Mouse (Mus musculus): ENCODE measurements around the gene Psrc1. TPM values are rescaled to one million over a fixed set of nuclear protein-coding genes. Genes with fewer than 3 reads are reported as not detected.
A peak's percentile ranks its signal among the peaks of the same experiment; 100 is the strongest.

Gene Psrc1
- 3.2 and 3.5 TPM in 2 replicates for polyA plus RNA-seq (2014; fragmentation: Nextera tagmentation; extraction: Ambion mirVana)

DNA sequence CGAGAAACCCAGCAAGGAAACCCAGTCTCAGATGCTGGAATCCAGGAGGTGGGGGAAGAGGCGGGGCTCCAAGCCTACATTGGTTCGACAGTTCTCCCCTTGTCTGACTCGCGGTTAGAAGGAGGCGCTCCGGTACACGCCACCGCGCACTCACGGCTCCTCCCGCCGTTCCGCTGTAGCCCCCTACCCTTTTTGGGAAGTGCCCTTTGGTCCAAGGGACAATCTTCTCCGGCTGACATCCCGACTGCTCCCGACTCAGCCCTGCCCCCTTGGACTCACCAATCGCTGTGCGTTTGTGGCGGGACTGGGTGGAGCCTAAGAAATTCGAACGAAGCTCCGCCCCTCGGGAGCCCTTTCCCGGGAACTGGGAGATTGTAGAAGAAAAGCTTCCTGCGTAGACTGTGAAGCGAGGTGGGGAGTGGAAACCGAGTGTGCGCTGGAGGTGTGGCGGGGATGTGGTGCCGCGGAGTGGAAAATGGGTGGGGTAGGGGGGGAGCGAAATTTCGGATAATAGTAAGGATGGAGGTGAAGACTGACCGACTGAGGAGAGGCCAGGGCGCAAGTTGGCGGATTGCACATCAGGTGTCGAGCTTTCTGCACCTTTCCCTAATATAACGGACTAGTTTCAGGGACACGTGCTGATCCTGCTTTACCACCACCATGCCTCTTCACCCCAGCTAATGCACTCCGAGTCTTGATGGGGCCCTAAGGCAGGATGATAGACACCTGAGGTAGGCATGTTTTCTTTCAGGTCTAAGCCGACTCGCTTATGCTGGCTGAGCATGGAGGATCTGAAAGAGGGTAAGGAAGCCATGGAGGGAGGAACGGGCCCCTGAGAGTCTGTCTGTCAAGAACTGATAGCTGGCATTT is at the start of gene Psrc1:
Psrc1 (plus strand) TSS at position 355 of the 870 bp plus-strand sequence.
- no peaks in the 10 kb centered on the region for H3K4me1 ChIP-seq (ENCODE audit: control insufficient read depth, insufficient read depth, low read length)
- peak within 1 kb of the TSS; percentile 48 for H3K4me2 ChIP-seq (ENCODE audit: low read depth, low read length)
- 1% methylated on average over 44 of the region's 44 CpGs for WGBS
- no peaks in the 10 kb centered on the region for H3K9me3 ChIP-seq (ENCODE audit: control insufficient read depth, low read length)
- H3K9ac ChIP-seq (replicated peaks; ENCODE audit: low read depth, low read length), result peak within 1 kb of the TSS; percentile 34
- no peak within 1 kb of the TSS for H3K27ac ChIP-seq (ENCODE audit: low read depth, low read length)
- H3K4me3 ChIP-seq (ENCODE audit: low read depth, low read length), result peak within 1 kb of the TSS; percentile 51
- H3K27me3 ChIP-seq (ENCODE audit: control insufficient read depth, insufficient read depth, low read length), result no peaks in the 10 kb centered on the region
- no peaks in the 10 kb centered on the region for H3K36me3 ChIP-seq (ENCODE audit: control insufficient read depth, insufficient read depth, low read length)
- ATAC-seq (ENCODE audit: low read depth), result peak; percentile 93

DNA sequence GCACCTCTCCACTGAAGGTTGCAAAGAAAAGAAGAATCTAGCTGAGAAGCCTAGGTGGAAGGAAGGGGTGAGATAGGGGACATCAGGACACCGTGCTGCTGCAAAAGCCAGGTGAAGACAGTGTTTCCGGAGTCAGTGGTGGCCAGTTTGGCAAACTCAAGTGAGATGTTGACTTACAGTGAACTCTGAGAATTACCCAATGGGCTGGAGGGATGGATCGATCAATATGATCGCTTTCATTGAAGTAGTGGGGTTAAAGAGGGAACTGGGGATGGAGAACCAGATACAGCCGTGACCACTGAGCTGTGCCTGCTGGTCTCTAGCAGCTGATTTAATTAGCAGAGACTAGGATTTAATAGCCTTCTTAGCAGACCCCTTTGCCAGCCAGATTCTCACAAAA is 46.8 kb upstream of the Psrc1 start:
- Histone ChIP-seq H3K4me2 (ENCODE audit: low read depth, low read length) (no peak overlapping the region), H3K27ac (ENCODE audit: low read depth, low read length) (no peak overlapping the region), H3K27me3 (ENCODE audit: control insufficient read depth, insufficient read depth, low read length) (no peaks in the 10 kb centered on the region), H3K9ac (replicated peaks; ENCODE audit: low read depth, low read length) (no peak overlapping the region), H3K4me1 (ENCODE audit: control insufficient read depth, insufficient read depth, low read length) (no peaks in the 10 kb centered on the region), H3K9me3 (ENCODE audit: control insufficient read depth, low read length) (no peaks in the 10 kb centered on the region), H3K36me3 (ENCODE audit: control insufficient read depth, insufficient read depth, low read length) (peaks cover 64% of the 10 kb centered on the region), H3K4me3 (ENCODE audit: low read depth, low read length) (no peak overlapping the region)
- WGBS, result 96% methylated on average over 5 of the region's 5 CpGs
- no peak for ATAC-seq (ENCODE audit: low read depth)

GRCm38 (mm10) chr3:108341040-108341439 is 42.6 kb upstream of the Psrc1 start:
- H3K4me3 ChIP-seq (ENCODE audit: low read depth, low read length), result no peak overlapping the region
- H3K9ac ChIP-seq (replicated peaks; ENCODE audit: low read depth, low read length), result no peak overlapping the region
- no peak for ATAC-seq (ENCODE audit: low read depth)
- no peak overlapping the region for H3K27ac ChIP-seq (ENCODE audit: low read depth, low read length)
- H3K36me3 ChIP-seq (ENCODE audit: control insufficient read depth, insufficient read depth, low read length), result peaks cover 66% of the 10 kb centered on the region
- H3K4me1 ChIP-seq (ENCODE audit: control insufficient read depth, insufficient read depth, low read length), result no peaks in the 10 kb centered on the region
- no peaks in the 10 kb centered on the region for H3K27me3 ChIP-seq (ENCODE audit: control insufficient read depth, insufficient read depth, low read length)
- H3K9me3 ChIP-seq (ENCODE audit: control insufficient read depth, low read length), result no peaks in the 10 kb centered on the region
- H3K4me2 ChIP-seq (ENCODE audit: low read depth, low read length), result no peak overlapping the region
- WGBS, result 93% methylated on average over 2 of the region's 2 CpGs

DNA sequence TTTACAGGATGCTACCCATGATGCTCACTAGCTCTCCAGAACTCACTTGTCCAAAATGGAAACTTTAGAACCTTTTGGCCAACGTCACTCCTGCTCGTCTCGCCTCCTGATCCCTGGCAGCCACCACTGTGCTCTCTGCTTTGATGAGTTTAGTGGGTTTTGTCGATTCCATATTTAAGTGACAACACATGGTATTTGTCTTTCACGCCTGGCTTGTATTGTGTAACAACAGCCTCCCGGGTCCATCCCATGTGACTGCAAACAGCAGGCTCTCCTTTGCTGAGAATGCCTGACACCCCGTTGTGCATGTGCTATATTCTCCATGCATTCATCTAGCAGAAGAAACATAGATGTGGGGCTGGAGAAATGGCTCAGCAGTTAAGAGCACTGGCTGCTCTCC is 41.5 kb upstream of the Psrc1 start:
- no peak overlapping the region for H3K9ac ChIP-seq (replicated peaks; ENCODE audit: low read depth, low read length)
- no peak overlapping the region for H3K27ac ChIP-seq (ENCODE audit: low read depth, low read length)
- H3K9me3 ChIP-seq (ENCODE audit: control insufficient read depth, low read length), result no peaks in the 10 kb centered on the region
- no peak for ATAC-seq (ENCODE audit: low read depth)
- no peaks in the 10 kb centered on the region for H3K27me3 ChIP-seq (ENCODE audit: control insufficient read depth, insufficient read depth, low read length)
- WGBS, result 84% methylated on average over 7 of the region's 7 CpGs
- no peak overlapping the region for H3K4me3 ChIP-seq (ENCODE audit: low read depth, low read length)
- no peak overlapping the region for H3K4me2 ChIP-seq (ENCODE audit: low read depth, low read length)
- H3K4me1 ChIP-seq (ENCODE audit: control insufficient read depth, insufficient read depth, low read length), result no peaks in the 10 kb centered on the region
- peaks cover 74% of the 10 kb centered on the region for H3K36me3 ChIP-seq (ENCODE audit: control insufficient read depth, insufficient read depth, low read length)

DNA sequence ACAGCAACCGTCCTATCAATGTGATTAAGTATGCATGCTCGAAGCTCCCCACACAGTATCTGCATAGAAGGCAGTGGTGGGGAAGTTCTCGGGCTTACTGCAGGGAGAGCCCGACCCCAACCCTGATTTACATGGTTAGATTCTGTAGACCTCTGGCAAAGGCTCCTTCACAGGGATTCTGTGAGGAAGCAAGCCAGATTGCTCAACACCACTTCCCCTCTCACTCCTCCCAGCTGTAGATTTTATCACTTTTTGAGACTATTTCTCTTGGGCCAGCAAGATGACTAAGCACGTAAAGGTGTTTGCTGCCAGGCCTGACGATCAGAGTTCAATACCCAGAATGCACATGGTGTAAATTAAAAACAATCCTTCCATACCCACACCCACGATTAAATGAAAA is 37.8 kb upstream of the Psrc1 start:
- Histone ChIP-seq H3K4me1 (ENCODE audit: control insufficient read depth, insufficient read depth, low read length) (no peaks in the 10 kb centered on the region), H3K4me2 (ENCODE audit: low read depth, low read length) (no peak overlapping the region), H3K9me3 (ENCODE audit: control insufficient read depth, low read length) (no peaks in the 10 kb centered on the region), H3K27ac (ENCODE audit: low read depth, low read length) (no peak overlapping the region), H3K36me3 (ENCODE audit: control insufficient read depth, insufficient read depth, low read length) (peaks cover 74% of the 10 kb centered on the region), H3K9ac (replicated peaks; ENCODE audit: low read depth, low read length) (no peak overlapping the region), H3K4me3 (ENCODE audit: low read depth, low read length) (no peak overlapping the region), H3K27me3 (ENCODE audit: control insufficient read depth, insufficient read depth, low read length) (no peaks in the 10 kb centered on the region)
- 95% methylated on average over 7 of the region's 7 CpGs for WGBS
- ATAC-seq (ENCODE audit: low read depth), result no peak

DNA sequence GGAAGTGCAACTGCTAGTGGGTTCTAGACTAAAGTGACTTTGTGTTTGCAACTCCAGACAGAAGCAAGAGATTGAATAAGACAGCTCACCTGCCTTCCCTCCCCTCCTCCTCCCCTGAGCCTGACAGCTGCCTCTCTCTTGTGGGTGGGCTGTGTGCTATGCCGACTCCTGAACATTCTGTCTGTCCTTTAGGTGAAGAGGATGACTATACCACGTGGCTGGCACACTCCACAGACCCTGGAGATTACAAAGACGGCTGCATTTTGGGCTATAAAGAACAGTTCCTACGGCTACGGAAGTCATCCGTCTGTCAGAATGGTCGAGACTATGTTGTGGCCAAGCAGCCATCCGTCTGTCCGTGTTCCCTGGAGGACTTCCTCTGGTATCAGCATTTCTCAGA is 35.3 kb upstream of the Psrc1 start:
- Histone ChIP-seq H3K27me3 (ENCODE audit: control insufficient read depth, insufficient read depth, low read length) (no peaks in the 10 kb centered on the region), H3K4me3 (ENCODE audit: low read depth, low read length) (no peak overlapping the region), H3K36me3 (ENCODE audit: control insufficient read depth, insufficient read depth, low read length) (peaks cover 58% of the 10 kb centered on the region), H3K27ac (ENCODE audit: low read depth, low read length) (no peak overlapping the region), H3K4me1 (ENCODE audit: control insufficient read depth, insufficient read depth, low read length) (no peaks in the 10 kb centered on the region), H3K4me2 (ENCODE audit: low read depth, low read length) (no peak overlapping the region), H3K9ac (replicated peaks; ENCODE audit: low read depth, low read length) (no peak overlapping the region), H3K9me3 (ENCODE audit: control insufficient read depth, low read length) (no peaks in the 10 kb centered on the region)
- WGBS, result 81% methylated on average over 9 of the region's 9 CpGs
- ATAC-seq (ENCODE audit: low read depth), result no peak

DNA sequence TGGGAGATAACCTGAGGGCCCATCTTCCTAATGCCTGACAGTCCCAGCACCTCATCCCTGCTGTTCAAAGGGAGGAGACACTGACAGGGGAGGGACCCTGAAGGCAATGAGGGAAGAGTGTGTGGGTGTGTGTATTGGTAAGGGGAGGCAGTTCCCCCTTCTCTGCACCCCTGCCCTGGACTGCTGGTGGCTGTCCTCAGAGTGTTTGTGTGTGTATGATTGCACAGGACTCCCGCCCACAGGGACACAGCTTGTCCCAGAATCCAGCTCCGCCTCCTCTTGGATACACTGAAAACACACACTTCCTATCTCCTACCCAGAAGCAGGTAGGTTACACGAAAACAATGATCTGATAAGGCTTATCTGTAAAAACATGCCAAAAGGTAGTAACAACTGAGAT is 28.4 kb upstream of the Psrc1 start:
- WGBS, result 90% methylated on average over 3 of the region's 3 CpGs

DNA sequence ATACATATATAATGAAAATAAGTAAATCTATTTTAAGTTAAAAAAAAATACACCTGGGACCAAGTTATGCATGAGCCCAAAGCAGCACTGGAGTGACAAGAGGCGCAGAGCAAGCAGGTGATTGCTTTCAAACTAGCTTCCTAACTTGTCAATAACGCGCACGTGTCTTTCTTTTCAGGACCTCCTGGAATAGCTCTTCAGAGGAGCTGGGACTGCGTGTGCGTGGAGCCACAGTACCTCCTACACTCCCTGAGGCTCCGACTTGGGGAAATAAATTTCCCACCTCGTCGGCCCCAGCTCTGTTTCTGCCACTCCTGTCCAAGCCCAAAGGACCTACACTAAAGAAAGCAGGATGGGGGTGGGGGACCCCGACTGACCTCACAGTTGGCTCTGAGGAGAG is 26.6 kb upstream of the Psrc1 start:
- no peaks in the 10 kb centered on the region for H3K27me3 ChIP-seq (ENCODE audit: control insufficient read depth, insufficient read depth, low read length)
- no peak overlapping the region for H3K4me2 ChIP-seq (ENCODE audit: low read depth, low read length)
- H3K4me1 ChIP-seq (ENCODE audit: control insufficient read depth, insufficient read depth, low read length), result no peaks in the 10 kb centered on the region
- no peak overlapping the region for H3K4me3 ChIP-seq (ENCODE audit: low read depth, low read length)
- no peak overlapping the region for H3K9ac ChIP-seq (replicated peaks; ENCODE audit: low read depth, low read length)
- ATAC-seq (ENCODE audit: low read depth), result no peak
- H3K9me3 ChIP-seq (ENCODE audit: control insufficient read depth, low read length), result no peaks in the 10 kb centered on the region
- H3K27ac ChIP-seq (ENCODE audit: low read depth, low read length), result no peak overlapping the region
- 91% methylated on average over 10 of the region's 10 CpGs for WGBS
- peaks cover 38% of the 10 kb centered on the region for H3K36me3 ChIP-seq (ENCODE audit: control insufficient read depth, insufficient read depth, low read length)

More for the DNA sequence above, 28.4 kb upstream of the Psrc1 start:
- no peaks in the 10 kb centered on the region for H3K27me3 ChIP-seq (ENCODE audit: control insufficient read depth, insufficient read depth, low read length)
- ATAC-seq (ENCODE audit: low read depth), result no peak
- H3K4me3 ChIP-seq (ENCODE audit: low read depth, low read length), result no peak overlapping the region
- H3K9me3 ChIP-seq (ENCODE audit: control insufficient read depth, low read length), result no peaks in the 10 kb centered on the region
- H3K4me1 ChIP-seq (ENCODE audit: control insufficient read depth, insufficient read depth, low read length), result no peaks in the 10 kb centered on the region
- H3K4me2 ChIP-seq (ENCODE audit: low read depth, low read length), result no peak overlapping the region
- no peak overlapping the region for H3K9ac ChIP-seq (replicated peaks; ENCODE audit: low read depth, low read length)
- no peak overlapping the region for H3K27ac ChIP-seq (ENCODE audit: low read depth, low read length)
- H3K36me3 ChIP-seq (ENCODE audit: control insufficient read depth, insufficient read depth, low read length), result peaks cover 45% of the 10 kb centered on the region

DNA sequence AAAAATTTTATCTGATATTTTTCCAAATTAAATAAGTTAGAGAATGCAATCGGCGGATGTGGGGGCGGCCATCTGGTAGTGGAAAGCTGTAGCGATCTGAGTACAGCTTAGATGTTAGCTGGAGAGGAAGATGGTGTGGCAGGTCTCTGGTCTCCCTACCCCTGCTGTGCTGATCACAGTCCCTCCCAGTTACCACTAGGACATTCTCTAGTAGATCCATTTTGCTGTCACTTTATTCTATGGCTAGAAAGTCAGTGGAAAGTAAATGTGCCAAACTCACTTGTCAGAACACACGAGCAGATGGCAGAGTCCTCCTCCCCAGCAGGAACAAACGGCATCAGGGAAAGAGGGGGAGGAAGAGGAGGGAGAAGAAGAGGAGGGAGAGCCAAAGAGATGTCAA is 25.2 kb upstream of the Psrc1 start:
- peaks cover 34% of the 10 kb centered on the region for H3K36me3 ChIP-seq (ENCODE audit: control insufficient read depth, insufficient read depth, low read length)

More for the DNA sequence above, 25.2 kb upstream of the Psrc1 start:
- Histone ChIP-seq H3K4me2 (ENCODE audit: low read depth, low read length) (no peak overlapping the region), H3K4me1 (ENCODE audit: control insufficient read depth, insufficient read depth, low read length) (no peaks in the 10 kb centered on the region), H3K27ac (ENCODE audit: low read depth, low read length) (no peak overlapping the region), H3K9me3 (ENCODE audit: control insufficient read depth, low read length) (no peaks in the 10 kb centered on the region), H3K27me3 (ENCODE audit: control insufficient read depth, insufficient read depth, low read length) (no peaks in the 10 kb centered on the region), H3K4me3 (ENCODE audit: low read depth, low read length) (no peak overlapping the region), H3K9ac (replicated peaks; ENCODE audit: low read depth, low read length) (no peak overlapping the region)
- ATAC-seq (ENCODE audit: low read depth), result no peak
- WGBS, result 88% methylated on average over 6 of the region's 6 CpGs

Measured in neural tube, embryonic 14.5 days (tissue).